Mouse (Mus musculus) midbrain, embryonic 12.5 days (tissue): Measurements from ENCODE around the gene AL607142.1. TPM values are rescaled to one million over a fixed set of nuclear protein-coding genes. Genes with fewer than 3 reads are reported as not detected.

ENCODE experiments used
- ATAC-seq: fragments of 200-750 bp; cut with Nextera tagmentation; 2 replicates; pipeline ENCODE4 v1.8.0; 2017; ENCODE audit warnings: low read depth, moderate TSS enrichment, moderate library complexity; ENCODE audit not compliant: low FRiP score
- H3K27ac ChIP-seq: fragments of 300-500 bp; sonication (generic); replicated peaks from 2 replicates; pipeline ENCODE4 v1.5.1; 2016; ENCODE audit warnings: mild to moderate bottlenecking
- H3K27me3 ChIP-seq: fragments of 300-500 bp; sonication (generic); 2 replicates; pipeline ENCODE4 v1.6.1; 2016; ENCODE audit warnings: mild to moderate bottlenecking
- H3K36me3 ChIP-seq: fragments of 300-500 bp; sonication (generic); 2 replicates; pipeline ENCODE4 v1.6.1; 2016
- H3K4me1 ChIP-seq: fragments of 300-500 bp; sonication (generic); 2 replicates; pipeline ENCODE4 v1.6.1; 2016
- H3K4me2 ChIP-seq: fragments of 300-500 bp; sonication (generic); replicated peaks from 2 replicates; pipeline ENCODE4 v1.6.1; 2016; ENCODE audit warnings: mild to moderate bottlenecking, moderate library complexity
- H3K4me3 ChIP-seq: fragments of 300-500 bp; sonication (generic); 2 replicates; pipeline ENCODE4 v1.5.1; 2016; ENCODE audit warnings: mild to moderate bottlenecking
- H3K9ac ChIP-seq: fragments of 300-500 bp; sonication (generic); replicated peaks from 2 replicates; pipeline ENCODE4 v1.6.1; 2016; ENCODE audit warnings: mild to moderate bottlenecking, moderate library complexity
- H3K9me3 ChIP-seq: fragments of 300-500 bp; sonication (generic); 2 replicates; pipeline ENCODE4 v1.6.1; 2016; ENCODE audit warnings: mild to moderate bottlenecking
- WGBS: fragments of 180-500 bp; shearing (Covaris S2); methylation state at CpG from one replicate; pipeline ENCODE4 v1.1.7; 2016; 5-methylcytosine and 5-hydroxymethylcytosine counted together
- polyA plus RNA-seq: library from polyadenylated mRNA; unstranded; fragments of >200 nt; fragmentation: Nextera tagmentation; extraction: Ambion mirVana; gene quantifications from 2 replicates; pipeline ENCODE4 v1.2.1, GENCODE M21; 2016

The AL607142.1 gene
- polyA plus RNA-seq: not detected in 2 replicates

DNA sequence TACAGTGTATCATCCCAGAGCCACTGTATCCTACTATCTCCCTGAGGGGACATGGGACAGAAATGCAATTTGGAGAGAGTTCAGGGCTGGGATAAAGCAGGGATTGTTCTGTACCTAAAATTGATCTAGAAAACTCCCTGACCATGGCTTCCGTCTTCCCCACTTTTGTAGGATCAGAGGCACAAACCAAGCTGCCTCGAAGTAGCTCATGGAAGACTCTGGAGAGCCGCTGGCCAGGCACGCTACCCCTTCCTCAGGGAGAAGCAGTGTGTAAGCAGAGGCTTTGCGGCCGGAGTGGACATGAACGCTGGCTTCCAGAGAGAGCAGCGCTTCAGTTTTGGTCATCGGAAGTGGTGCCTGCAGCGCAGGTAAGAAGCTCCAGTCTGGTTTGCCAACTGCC lies at the start of gene AL607142.1:
Gene AL607142.1, plus strand, starts transcription at position 301 of the 400 bp plus-strand sequence.
- 92% methylated on average over 10 of the region's 10 CpGs for WGBS
- no peak within 1 kb of the TSS for H3K9ac ChIP-seq
- H3K27ac ChIP-seq: no peak within 1 kb of the TSS
- no peaks in the 10 kb centered on the region for H3K4me1 ChIP-seq
- no peak within 1 kb of the TSS for H3K4me2 ChIP-seq
- no peak within 1 kb of the TSS for H3K4me3 ChIP-seq
- no peaks in the 10 kb centered on the region for H3K36me3 ChIP-seq
- no peak for ATAC-seq
- no peaks in the 10 kb centered on the region for H3K27me3 ChIP-seq
- H3K9me3 ChIP-seq: no peaks in the 10 kb centered on the region

- Histone ChIP-seq H3K27ac (no peak overlapping the region), H3K9me3 (no peaks in the 10 kb centered on the region), H3K4me3 (no peak overlapping the region), H3K36me3 (no peaks in the 10 kb centered on the region), H3K9ac (no peak overlapping the region), H3K4me2 (no peak overlapping the region), H3K27me3 (no peaks in the 10 kb centered on the region), H3K4me1 (no peaks in the 10 kb centered on the region)
- 91% methylated on average over 5 of the region's 5 CpGs for WGBS
- no peak for ATAC-seq
Measured at GRCm38 (mm10) chr4:120018426-120018825, 46.4 kb upstream of the AL607142.1 start.

- H3K4me3 ChIP-seq: no peak overlapping the region
- H3K4me2 ChIP-seq: no peak overlapping the region
- H3K27ac ChIP-seq: no peak overlapping the region
- no peaks in the 10 kb centered on the region for H3K36me3 ChIP-seq
- ATAC-seq: no peak
- H3K4me1 ChIP-seq: 0 out of 2 replicates have a peak, but pooled peaks cover 4% of the 10 kb centered on the region
- H3K9ac ChIP-seq: no peak overlapping the region
- 72% methylated on average over 3 of the region's 3 CpGs for WGBS
- H3K9me3 ChIP-seq: no peaks in the 10 kb centered on the region
- H3K27me3 ChIP-seq: no peaks in the 10 kb centered on the region
Measured at GRCm38 (mm10) chr4:120022392-120022791, 42.4 kb upstream of the AL607142.1 start.

GRCm38 (mm10) chr4:120023221-120023840 lies 41.5 kb upstream of the AL607142.1 start:
- 89% methylated on average over 4 of the region's 4 CpGs for WGBS
- Histone ChIP-seq H3K4me2 (no peak overlapping the region), H3K27me3 (no peaks in the 10 kb centered on the region), H3K4me3 (no peak overlapping the region), H3K27ac (no peak overlapping the region), H3K9me3 (no peaks in the 10 kb centered on the region), H3K4me1 (0 out of 2 replicates have a peak, but pooled peaks cover 4% of the 10 kb centered on the region), H3K9ac (no peak overlapping the region), H3K36me3 (no peaks in the 10 kb centered on the region)
- no peak for ATAC-seq

- H3K9me3 ChIP-seq: no peaks in the 10 kb centered on the region
- no peak overlapping the region for H3K27ac ChIP-seq
- H3K36me3 ChIP-seq: no peaks in the 10 kb centered on the region
- H3K4me3 ChIP-seq: no peak overlapping the region
- no peak for ATAC-seq
- 50% methylated on average over 10 of the region's 10 CpGs for WGBS
- 0 out of 2 replicates have a peak, but pooled peaks cover 4% of the 10 kb centered on the region for H3K27me3 ChIP-seq
- H3K9ac ChIP-seq: no peak overlapping the region
- 0 out of 2 replicates have a peak, but pooled peaks cover 4% of the 10 kb centered on the region for H3K4me1 ChIP-seq
- no peak overlapping the region for H3K4me2 ChIP-seq
Measured at GRCm38 (mm10) chr4:120024071-120024470, 40.7 kb upstream of the AL607142.1 start.

GRCm38 (mm10) chr4:120027671-120028070 lies 37.1 kb upstream of the AL607142.1 start:
- H3K4me3 ChIP-seq: no peak overlapping the region
- H3K4me2 ChIP-seq: no peak overlapping the region
- 0 out of 2 replicates have a peak, but pooled peaks cover 4% of the 10 kb centered on the region for H3K4me1 ChIP-seq
- no peak overlapping the region for H3K27ac ChIP-seq
- ATAC-seq: no peak
- H3K36me3 ChIP-seq: no peaks in the 10 kb centered on the region
- H3K9ac ChIP-seq: no peak overlapping the region
- WGBS: 96% methylated on average over 1 of the region's 1 CpGs
- H3K9me3 ChIP-seq: no peaks in the 10 kb centered on the region
- peaks cover 34% of the 10 kb centered on the region for H3K27me3 ChIP-seq

DNA sequence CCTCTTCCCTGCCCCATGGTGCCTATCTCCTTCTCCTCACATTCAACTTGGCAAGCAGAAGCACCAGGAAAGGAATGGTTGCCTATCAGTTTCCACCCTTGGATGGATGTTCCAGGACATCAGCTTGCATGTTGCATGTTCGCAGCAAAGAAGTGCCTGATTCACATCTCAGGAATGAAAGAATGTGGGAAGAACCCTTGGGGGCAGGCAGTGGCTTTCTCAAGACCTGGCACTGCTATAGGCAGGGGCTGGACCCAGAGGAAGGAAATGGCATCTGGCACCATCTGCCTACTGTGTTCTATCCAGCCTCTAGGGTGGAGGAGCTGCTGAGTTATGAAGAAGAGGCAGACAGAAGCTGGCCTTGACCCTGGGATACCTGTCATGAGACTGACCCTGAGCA lies 34.9 kb upstream of the AL607142.1 start:
- peaks cover 57% of the 10 kb centered on the region for H3K27me3 ChIP-seq
- ATAC-seq: no peak

GRCm38 (mm10) chr4:120032320-120032983 lies 32.3 kb upstream of the AL607142.1 start:
- Histone ChIP-seq H3K4me2 (peak overlapping the region; percentile 85), H3K4me1 (peaks cover 6% of the 10 kb centered on the region; the same call in 1 of the 2 replicates), H3K27me3 (peaks cover 76% of the 10 kb centered on the region), H3K9ac (no peak overlapping the region; the same call in 1 of the 2 replicates), H3K9me3 (no peaks in the 10 kb centered on the region), H3K4me3 (peak overlapping the region; percentile 51), H3K27ac (no peak overlapping the region), H3K36me3 (no peaks in the 10 kb centered on the region)
- under 1% methylated on average over 32 of the region's 70 CpGs for whole genome bisulfite sequencing
- ATAC-seq: peak; percentile 78

More for the DNA sequence above, 34.9 kb upstream of the AL607142.1 start:
- no peaks in the 10 kb centered on the region for H3K9me3 ChIP-seq
- H3K36me3 ChIP-seq: no peaks in the 10 kb centered on the region
- 88% methylated on average over 1 of the region's 1 CpGs for WGBS
- H3K4me1 ChIP-seq: 0 out of 2 replicates have a peak, but pooled peaks cover 6% of the 10 kb centered on the region
- H3K27ac ChIP-seq: no peak overlapping the region
- no peak overlapping the region for H3K9ac ChIP-seq
- H3K4me2 ChIP-seq: no peak overlapping the region
- H3K4me3 ChIP-seq: no peak overlapping the region

GRCm38 (mm10) chr4:120032984-120033355 lies 31.8 kb upstream of the AL607142.1 start:
- WGBS: under 1% methylated on average over 37 of the region's 38 CpGs
- Histone ChIP-seq H3K4me2 (peak overlapping the region; percentile 85), H3K36me3 (no peaks in the 10 kb centered on the region), H3K9ac (no peak overlapping the region; the same call in 1 of the 2 replicates), H3K9me3 (no peaks in the 10 kb centered on the region), H3K27ac (no peak overlapping the region), H3K4me1 (peaks cover 6% of the 10 kb centered on the region; the same call in 1 of the 2 replicates), H3K4me3 (peak overlapping the region; percentile 51), H3K27me3 (peaks cover 79% of the 10 kb centered on the region)
- ATAC-seq: 0 out of 2 replicates have a peak, but pooled peaks have one; percentile 20

- H3K4me1 ChIP-seq: peaks cover 6% of the 10 kb centered on the region; the same call in 1 of the 2 replicates
Measured at GRCm38 (mm10) chr4:120036294-120036693, 28.5 kb upstream of the AL607142.1 start.

DNA sequence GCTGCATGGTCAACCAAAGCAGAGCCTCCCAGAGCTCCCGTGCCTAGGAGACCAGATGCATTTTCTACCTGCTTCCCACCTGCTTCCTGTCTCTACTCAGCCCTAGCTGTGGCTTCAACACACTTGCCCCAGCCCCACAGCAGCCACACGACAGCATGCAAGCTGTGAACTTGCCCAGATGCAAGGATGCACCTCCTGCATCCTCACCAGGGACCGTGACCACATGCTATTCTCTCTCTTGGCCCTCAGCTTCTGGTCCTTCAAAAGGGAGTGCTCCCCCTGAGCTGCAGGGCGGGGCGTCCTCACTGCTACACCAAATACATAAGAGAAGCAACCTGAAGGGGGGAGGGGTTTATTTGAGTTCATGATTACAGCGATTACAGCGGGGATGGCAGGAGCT lies 27.8 kb upstream of the AL607142.1 start:
- Histone ChIP-seq H3K36me3 (no peaks in the 10 kb centered on the region), H3K9me3 (no peaks in the 10 kb centered on the region), H3K9ac (no peak overlapping the region), H3K4me2 (no peak overlapping the region), H3K27me3 (peaks cover 52% of the 10 kb centered on the region), H3K4me1 (peaks cover 6% of the 10 kb centered on the region; the same call in 1 of the 2 replicates), H3K4me3 (no peak overlapping the region), H3K27ac (no peak overlapping the region)
- no peak for ATAC-seq
- WGBS: 50% methylated on average over 7 of the region's 7 CpGs

More at GRCm38 (mm10) chr4:120036294-120036693, 28.5 kb upstream of the AL607142.1 start:
- Histone ChIP-seq H3K9me3 (no peaks in the 10 kb centered on the region), H3K27ac (no peak overlapping the region), H3K9ac (no peak overlapping the region), H3K36me3 (no peaks in the 10 kb centered on the region), H3K4me3 (no peak overlapping the region), H3K4me2 (no peak overlapping the region), H3K27me3 (peaks cover 59% of the 10 kb centered on the region)
- ATAC-seq: no peak
- 88% methylated on average over 4 of the region's 4 CpGs for WGBS

DNA sequence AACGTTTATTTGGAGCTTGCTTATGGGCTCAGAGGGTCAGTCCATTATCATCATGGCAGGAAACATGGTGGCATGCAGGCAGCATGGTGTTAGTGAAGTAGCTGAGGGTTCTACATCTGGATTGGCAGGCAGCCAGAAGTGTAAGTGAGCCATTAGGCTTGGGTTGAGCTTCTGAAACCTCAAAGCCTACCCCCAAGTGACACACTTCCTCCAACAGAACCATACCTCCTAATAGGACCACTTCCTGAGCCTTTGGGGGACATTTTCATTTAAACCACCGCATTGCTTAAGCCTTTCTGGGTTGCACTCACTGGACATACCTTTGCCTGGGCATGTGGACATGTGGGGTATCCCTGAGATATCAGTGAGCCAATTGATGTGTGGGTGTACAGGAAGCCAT lies 23.3 kb upstream of the AL607142.1 start:
- Histone ChIP-seq H3K27ac (no peak overlapping the region), H3K4me1 (no peaks in the 10 kb centered on the region), H3K9ac (no peak overlapping the region), H3K4me3 (no peak overlapping the region), H3K9me3 (no peaks in the 10 kb centered on the region), H3K36me3 (no peaks in the 10 kb centered on the region), H3K4me2 (no peak overlapping the region), H3K27me3 (peaks cover 11% of the 10 kb centered on the region; the same call in 1 of the 2 replicates)
- WGBS: 84% methylated on average over 2 of the region's 2 CpGs
- ATAC-seq: no peak
